Mouse (Mus musculus): ENCODE data around the gene Akt1s1. TPM values are rescaled to one million over a fixed set of nuclear protein-coding genes. Genes with fewer than 3 reads are reported as not detected.
"Not testable (repeated sequence)": the region's sequence is repeated elsewhere in the genome, so short reads cannot be mapped to it uniquely, and the experiment has no call there.

Gene Akt1s1
- polyA plus RNA-seq, 1 experiment from 2014 or later = 88.2 TPM

DNA sequence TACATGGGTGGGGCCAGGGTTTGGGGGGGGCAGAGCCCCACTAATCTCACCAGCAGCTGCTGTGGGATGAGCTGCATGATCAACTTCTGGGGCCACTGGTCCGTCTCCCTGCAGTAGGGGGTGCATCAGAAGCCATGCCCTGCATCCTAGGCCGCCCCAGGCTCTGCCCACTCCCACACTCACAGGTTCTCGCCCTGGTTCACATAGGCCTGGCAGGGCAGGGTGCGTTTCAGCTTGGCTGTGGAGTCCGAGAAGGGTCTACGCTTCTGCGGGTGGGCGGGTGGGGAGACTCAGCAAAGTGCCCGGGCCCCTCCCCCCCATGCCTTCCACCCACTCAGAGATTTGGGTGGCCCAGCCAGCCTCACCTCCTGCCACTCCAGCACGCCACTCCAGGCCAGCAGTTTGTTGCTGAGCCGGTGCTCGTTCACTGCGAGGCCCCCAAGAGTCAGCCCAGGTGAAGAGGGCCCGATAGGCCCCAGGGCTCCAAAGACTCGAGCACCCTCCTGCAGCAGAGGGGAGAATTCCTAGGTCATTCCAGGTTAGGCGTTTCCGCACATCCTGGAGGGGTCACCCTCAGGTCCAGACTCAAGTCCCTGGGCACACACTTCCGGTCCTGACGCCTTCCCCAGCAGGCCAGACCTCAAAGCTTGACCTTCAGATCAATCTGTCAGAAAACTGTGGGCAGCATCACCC is 18.4 kb downstream of the Akt1s1 start:
- Histone ChIP-seq H3K27ac (0 out of 2 replicates have a peak overlapping the region, but pooled peaks have one; percentile 25), H3K9me3 (no peaks in the 10 kb centered on the region), H3K36me3 (peaks cover 49% of the 10 kb centered on the region), H3K4me1 (replicated peaks) (peaks cover 55% of the 10 kb centered on the region), H3K4me2 (replicated peaks) (peak overlapping the region; percentile 96), H3K9ac (replicated peaks) (peak overlapping the region; percentile 99), H3K4me3 (replicated peaks) (peak overlapping the region; percentile 85), H3K27me3 (no peaks in the 10 kb centered on the region)
- no peak for ATAC-seq
- 76% methylated on average over 19 of the region's 19 CpGs for WGBS

DNA sequence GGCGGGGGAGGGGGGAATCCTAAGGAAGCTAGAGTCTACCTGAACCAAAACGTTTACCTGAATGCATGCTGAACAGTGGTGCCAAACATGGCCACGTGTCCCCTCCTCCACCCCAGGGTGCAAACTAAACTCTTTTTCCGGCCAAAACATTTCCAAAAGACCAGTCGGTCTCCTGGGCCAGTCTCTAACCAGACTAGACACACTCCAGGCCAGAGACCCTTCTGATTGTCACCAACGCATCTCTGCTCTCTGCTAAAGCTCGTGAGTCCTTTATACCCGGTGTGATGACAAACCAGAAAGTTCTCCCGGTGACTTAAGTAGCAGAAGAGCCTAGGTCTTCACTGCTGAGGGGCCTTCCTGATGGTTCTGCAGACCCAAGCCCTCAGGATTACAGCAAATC is 19.0 kb downstream of the Akt1s1 start:
- no peak overlapping the region for H3K27ac ChIP-seq
- no peaks in the 10 kb centered on the region for H3K9me3 ChIP-seq
- WGBS = 43% methylated on average over 9 of the region's 9 CpGs
- H3K4me1 ChIP-seq (replicated peaks) = peaks cover 55% of the 10 kb centered on the region
- peak overlapping the region; percentile 96 for H3K4me2 ChIP-seq (replicated peaks)
- H3K36me3 ChIP-seq = peaks cover 42% of the 10 kb centered on the region
- peak overlapping the region; percentile 99 for H3K9ac ChIP-seq (replicated peaks)
- H3K27me3 ChIP-seq = no peaks in the 10 kb centered on the region
- H3K4me3 ChIP-seq (replicated peaks) = peak overlapping the region; percentile 85
- ATAC-seq = no peak

DNA sequence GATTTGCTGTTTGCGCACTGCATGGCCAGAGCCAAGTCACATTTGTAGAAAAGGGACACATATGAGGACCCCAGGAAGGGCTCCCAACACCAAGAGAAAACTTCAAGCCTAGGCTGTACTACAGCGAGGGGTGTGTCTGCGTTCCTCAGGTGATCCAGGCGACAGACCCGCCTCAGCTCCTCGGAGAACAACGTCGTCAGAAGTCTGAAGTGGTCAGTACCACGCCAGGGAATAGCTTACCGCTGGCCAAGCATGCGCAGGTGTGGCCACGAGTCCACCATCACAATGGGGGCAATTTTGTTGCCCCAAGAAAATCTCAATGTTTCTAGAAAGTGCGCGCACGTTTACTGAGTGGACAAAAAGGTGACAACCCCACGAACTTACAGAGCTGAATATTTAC is 19.7 kb downstream of the Akt1s1 start:
- peak overlapping the region; percentile 85 for H3K4me3 ChIP-seq (replicated peaks)
- H3K4me1 ChIP-seq (replicated peaks) = peaks cover 55% of the 10 kb centered on the region
- ATAC-seq = no peak
- H3K27ac ChIP-seq = peak overlapping the region; percentile 100
- no peaks in the 10 kb centered on the region for H3K27me3 ChIP-seq
- no peaks in the 10 kb centered on the region for H3K9me3 ChIP-seq
- H3K36me3 ChIP-seq = peaks cover 36% of the 10 kb centered on the region
- peak overlapping the region; percentile 99 for H3K9ac ChIP-seq (replicated peaks)
- WGBS = 6% methylated on average over 16 of the region's 16 CpGs
- H3K4me2 ChIP-seq (replicated peaks) = peak overlapping the region; percentile 96

DNA sequence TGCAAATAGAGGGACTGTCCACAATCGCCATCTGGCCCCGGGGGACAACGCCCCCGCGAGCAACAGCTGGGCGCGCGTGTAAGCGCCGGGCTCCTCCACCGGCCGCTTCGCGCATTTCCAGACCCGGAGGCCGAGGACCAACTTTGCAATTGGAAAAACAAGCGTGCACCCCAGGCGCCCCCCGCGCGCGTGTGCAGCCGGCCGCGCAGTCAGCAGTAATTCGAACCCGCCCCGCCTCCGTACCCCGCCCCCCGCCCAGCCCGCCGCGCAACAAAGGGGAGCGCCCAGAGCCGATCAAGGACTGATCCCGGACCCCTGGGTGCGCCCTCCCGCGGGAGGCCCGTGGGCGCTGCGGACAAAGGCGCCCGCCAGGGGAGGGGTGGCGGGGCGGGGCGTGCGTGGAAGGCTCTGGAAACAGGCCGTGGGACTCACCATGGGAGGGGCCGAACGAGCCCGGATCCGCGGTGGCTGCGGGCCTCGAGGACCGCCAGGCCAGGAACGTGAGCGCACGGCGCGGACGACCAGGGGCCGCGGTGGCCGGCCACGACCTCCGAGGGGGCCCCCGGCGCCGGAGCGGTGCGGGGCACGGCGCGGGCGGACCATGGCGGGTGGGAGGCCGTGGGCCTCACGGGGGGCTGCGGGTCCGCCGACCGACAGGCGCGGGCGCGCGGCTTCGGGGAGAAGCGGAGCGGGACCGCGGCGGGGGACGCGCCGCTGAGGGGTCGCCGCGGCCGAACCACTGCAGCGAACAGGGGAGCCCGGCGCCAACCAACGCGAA is 20.3 kb downstream of the Akt1s1 start:
- peak overlapping the region; percentile 100 for H3K27ac ChIP-seq
- no peaks in the 10 kb centered on the region for H3K9me3 ChIP-seq
- peak overlapping the region; percentile 99 for H3K9ac ChIP-seq (replicated peaks)
- H3K4me2 ChIP-seq (replicated peaks) = peak overlapping the region; percentile 96
- ATAC-seq = peak; percentile 13
- H3K36me3 ChIP-seq = peaks cover 29% of the 10 kb centered on the region
- H3K4me1 ChIP-seq (replicated peaks) = peaks cover 55% of the 10 kb centered on the region
- H3K27me3 ChIP-seq = no peaks in the 10 kb centered on the region
- peak overlapping the region; percentile 85 for H3K4me3 ChIP-seq (replicated peaks)
- 1% methylated on average over 74 of the region's 108 CpGs for WGBS

GRCm38 (mm10) chr7:44869697-44870528 is 21.1 kb downstream of the Akt1s1 start, which contains the start of gene Ptov1:
Gene Ptov1 (minus strand): TSS chr7:44869788.
- Histone ChIP-seq H3K27me3 (no peaks in the 10 kb centered on the region), H3K9ac (replicated peaks) (peak within 1 kb of the TSS; percentile 99), H3K4me1 (replicated peaks) (peaks cover 48% of the 10 kb centered on the region), H3K36me3 (peaks cover 21% of the 10 kb centered on the region), H3K27ac (peak within 1 kb of the TSS; percentile 100), H3K4me3 (replicated peaks) (peak within 1 kb of the TSS; percentile 85), H3K9me3 (no peaks in the 10 kb centered on the region), H3K4me2 (replicated peaks) (peak within 1 kb of the TSS; percentile 96)
- peak; percentile 96 for ATAC-seq
- 11% methylated on average over 29 of the region's 29 CpGs for WGBS

GRCm38 (mm10) chr7:44870614-44871013 is 21.8 kb downstream of the Akt1s1 start:
- WGBS = 84% methylated on average over 6 of the region's 6 CpGs
- H3K36me3 ChIP-seq = peaks cover 17% of the 10 kb centered on the region
- no peaks in the 10 kb centered on the region for H3K9me3 ChIP-seq
- no peaks in the 10 kb centered on the region for H3K27me3 ChIP-seq
- peak overlapping the region; percentile 100 for H3K27ac ChIP-seq
- peak overlapping the region; percentile 85 for H3K4me3 ChIP-seq (replicated peaks)
- peaks cover 41% of the 10 kb centered on the region for H3K4me1 ChIP-seq (replicated peaks)
- ATAC-seq = no peak
- peak overlapping the region; percentile 62 for H3K9ac ChIP-seq (replicated peaks)
- peak overlapping the region; percentile 96 for H3K4me2 ChIP-seq (replicated peaks)

GRCm38 (mm10) chr7:44871181-44871580 is 22.4 kb downstream of the Akt1s1 start:
- Histone ChIP-seq H3K9me3 (no peaks in the 10 kb centered on the region), H3K4me1 (replicated peaks) (peaks cover 36% of the 10 kb centered on the region), H3K36me3 (peaks cover 17% of the 10 kb centered on the region), H3K27me3 (no peaks in the 10 kb centered on the region), H3K4me2 (replicated peaks) (no peak overlapping the region), H3K9ac (replicated peaks) (no peak overlapping the region), H3K27ac (no peak overlapping the region), H3K4me3 (replicated peaks) (no peak overlapping the region)
- WGBS = 29% methylated on average over 1 of the region's 1 CpGs
- no peak for ATAC-seq

GRCm38 (mm10) chr7:44871774-44872173 is 23.0 kb downstream of the Akt1s1 start:
- H3K4me3 ChIP-seq (replicated peaks); H3K4me2 ChIP-seq (replicated peaks); H3K27me3 ChIP-seq; ATAC-seq; H3K27ac ChIP-seq; H3K9ac ChIP-seq (replicated peaks); H3K9me3 ChIP-seq: not testable (repeated sequence)
- Histone ChIP-seq H3K4me1 (replicated peaks) (peaks cover 30% of the 10 kb centered on the region), H3K36me3 (peaks cover 17% of the 10 kb centered on the region)
- WGBS = 86% methylated on average over 2 of the region's 2 CpGs

DNA sequence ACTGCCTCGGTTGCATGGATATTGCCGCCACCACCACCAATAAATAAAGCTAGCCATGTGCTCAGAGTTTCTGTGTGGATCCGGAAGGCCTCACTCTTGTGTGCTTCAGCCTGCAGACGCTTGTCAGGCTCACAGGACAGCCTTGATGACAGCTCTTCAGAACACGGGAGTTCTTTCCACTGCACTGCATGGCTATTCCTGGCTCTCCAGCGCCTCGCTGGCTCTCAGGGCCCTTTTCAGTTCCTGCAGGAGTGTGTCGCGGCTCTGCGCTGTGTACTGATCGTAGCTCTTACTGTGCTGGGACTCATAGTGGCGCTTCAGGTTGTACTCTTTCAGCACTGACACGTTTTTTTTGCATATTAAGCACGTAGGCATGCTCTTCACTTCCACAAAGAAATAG is 29.0 kb downstream of the Akt1s1 start:
- Histone ChIP-seq H3K9me3 (no peaks in the 10 kb centered on the region), H3K9ac (replicated peaks) (no peak overlapping the region), H3K4me1 (replicated peaks) (no peaks in the 10 kb centered on the region), H3K27me3 (no peaks in the 10 kb centered on the region), H3K4me2 (replicated peaks) (no peak overlapping the region), H3K27ac (no peak overlapping the region), H3K4me3 (replicated peaks) (no peak overlapping the region), H3K36me3 (peaks cover 75% of the 10 kb centered on the region)
- ATAC-seq = no peak
- 90% methylated on average over 14 of the region's 14 CpGs for WGBS

- Histone ChIP-seq H3K27ac (no peak overlapping the region), H3K4me3 (replicated peaks) (no peak overlapping the region), H3K4me2 (replicated peaks) (no peak overlapping the region), H3K36me3 (peaks cover 91% of the 10 kb centered on the region), H3K4me1 (replicated peaks) (0 out of 2 replicates have a peak, but pooled peaks cover 5% of the 10 kb centered on the region), H3K9ac (replicated peaks) (no peak overlapping the region), H3K27me3 (no peaks in the 10 kb centered on the region), H3K9me3 (no peaks in the 10 kb centered on the region)
- ATAC-seq = no peak
- WGBS = 94% methylated on average over 3 of the region's 3 CpGs
Measured at GRCm38 (mm10) chr7:44883036-44883435, 34.2 kb downstream of the Akt1s1 start.

DNA sequence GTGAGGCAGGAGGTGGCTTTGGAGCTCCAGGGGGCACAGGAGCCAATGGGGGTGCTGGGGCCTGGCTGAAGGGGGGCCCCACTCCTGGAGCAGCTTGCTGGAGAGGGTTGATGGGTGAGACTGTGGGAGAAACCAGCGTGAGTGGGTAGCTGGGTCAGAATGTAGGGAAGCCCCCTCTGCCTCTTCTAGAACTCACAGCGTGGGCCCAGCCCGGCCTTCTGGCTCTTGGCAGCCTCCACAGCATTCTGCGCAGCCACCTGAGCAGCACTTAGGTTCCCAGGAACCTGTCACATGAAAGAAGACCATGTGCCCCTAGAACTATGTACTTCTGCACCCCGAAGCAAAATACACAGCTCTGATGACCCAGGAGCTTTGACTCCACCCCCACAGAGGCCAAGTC is 35.8 kb downstream of the Akt1s1 start:
- H3K27me3 ChIP-seq = no peaks in the 10 kb centered on the region
- H3K9me3 ChIP-seq = no peaks in the 10 kb centered on the region
- no peak overlapping the region for H3K4me2 ChIP-seq (replicated peaks)
- peaks cover 89% of the 10 kb centered on the region for H3K36me3 ChIP-seq
- ATAC-seq = no peak
- no peak overlapping the region for H3K9ac ChIP-seq (replicated peaks)
- WGBS = 99% methylated on average over 5 of the region's 5 CpGs
- H3K27ac ChIP-seq = no peak overlapping the region
- no peak overlapping the region for H3K4me3 ChIP-seq (replicated peaks)
- H3K4me1 ChIP-seq (replicated peaks) = peaks cover 21% of the 10 kb centered on the region
